Mouse (Mus musculus): Measurements from ENCODE around the gene Sys1. TPM values are rescaled to one million over a fixed set of nuclear protein-coding genes. Genes with fewer than 3 reads are reported as not detected.

Gene Sys1
- total RNA-seq, 2 experiments from 2014 or later, result 18.1 to 35.3 TPM

- ATAC-seq (replicated peaks; ENCODE audit: poor library complexity, severe bottlenecking), result no peak
Measured at GRCm38 (mm10) chr2:164449341-164450042, 7.3 kb upstream of the Sys1 start.

GRCm38 (mm10) chr2:164452000-164452676, 4.6 kb upstream of the Sys1 start:
- no peak for ATAC-seq (replicated peaks; ENCODE audit: poor library complexity, severe bottlenecking)

GRCm38 (mm10) chr2:164453047-164453757, 3.6 kb upstream of the Sys1 start:
- ATAC-seq (replicated peaks; ENCODE audit: poor library complexity, severe bottlenecking), result no peak

GRCm38 (mm10) chr2:164453887-164454500, 2.8 kb upstream of the Sys1 start:
- ATAC-seq (replicated peaks; ENCODE audit: poor library complexity, severe bottlenecking), result no peak

GRCm38 (mm10) chr2:164454846-164455245, 1.9 kb upstream of the Sys1 start:
- ATAC-seq (replicated peaks; ENCODE audit: poor library complexity, severe bottlenecking), result peak; percentile 93

GRCm38 (mm10) chr2:164455421-164456190, 1.2 kb upstream of the Sys1 start:
- no peak for ATAC-seq (replicated peaks; ENCODE audit: poor library complexity, severe bottlenecking)

GRCm38 (mm10) chr2:164456413-164456812, 351 bp upstream of the Sys1 start:
- no peak for ATAC-seq (replicated peaks; ENCODE audit: poor library complexity, severe bottlenecking)

- ATAC-seq (replicated peaks; ENCODE audit: poor library complexity, severe bottlenecking), result no peak
Measured at GRCm38 (mm10) chr2:164457942-164458341, 1.2 kb downstream of the Sys1 start.

- no peak for ATAC-seq (replicated peaks; ENCODE audit: poor library complexity, severe bottlenecking)
Measured at GRCm38 (mm10) chr2:164458535-164458934, 1.8 kb downstream of the Sys1 start.

- peak; percentile 88 for ATAC-seq (replicated peaks; ENCODE audit: poor library complexity, severe bottlenecking)
Measured at GRCm38 (mm10) chr2:164460745-164461551, 4.2 kb downstream of the Sys1 start, which contains the start of gene Gm20458. Gene Gm20458 (plus strand): TSS chr2:164460967.

- ATAC-seq (replicated peaks; ENCODE audit: poor library complexity, severe bottlenecking), result no peak
Measured at GRCm38 (mm10) chr2:164465161-164465560, 8.4 kb downstream of the Sys1 start.

- no peak for ATAC-seq (replicated peaks; ENCODE audit: poor library complexity, severe bottlenecking)
Measured at GRCm38 (mm10) chr2:164466787-164467186, 10.0 kb downstream of the Sys1 start.

- ATAC-seq (replicated peaks; ENCODE audit: poor library complexity, severe bottlenecking), result peak; percentile 80
Measured at GRCm38 (mm10) chr2:164470254-164470653, 13.5 kb downstream of the Sys1 start.

- no peak for ATAC-seq (replicated peaks; ENCODE audit: poor library complexity, severe bottlenecking)
Measured at GRCm38 (mm10) chr2:164473624-164474023, 16.9 kb downstream of the Sys1 start, which contains the start of gene Trp53tg5. Gene Trp53tg5 (minus strand): TSS chr2:164473724.

GRCm38 (mm10) chr2:164485681-164486257, 29.0 kb downstream of the Sys1 start, which contains the start of gene Dbndd2:
Gene Dbndd2 (plus strand): TSS chr2:164486106.
- peak; percentile 29 for ATAC-seq (replicated peaks; ENCODE audit: poor library complexity, severe bottlenecking)

GRCm38 (mm10) chr2:164486258-164487114, 29.7 kb downstream of the Sys1 start:
- ATAC-seq (replicated peaks; ENCODE audit: poor library complexity, severe bottlenecking), result peak; percentile 33

- no peak; the same call in 1 of the 2 replicates for ATAC-seq (replicated peaks; ENCODE audit: poor library complexity, severe bottlenecking)
Measured at GRCm38 (mm10) chr2:164487115-164487527, 30.4 kb downstream of the Sys1 start.

GRCm38 (mm10) chr2:164487812-164488211, 31.0 kb downstream of the Sys1 start:
- no peak for ATAC-seq (replicated peaks; ENCODE audit: poor library complexity, severe bottlenecking)
